Mouse (Mus musculus) forebrain, postnatal 0 days (tissue): Measurements from ENCODE around the gene Tcl1b3. TPM values are rescaled to one million over a fixed set of nuclear protein-coding genes. Genes with fewer than 3 reads are reported as not detected.

ENCODE experiments used
- ATAC-seq: fragments of 200-750 bp; cut with Nextera tagmentation; 2 replicates; pipeline ENCODE4 v1.8.0; 2017; ENCODE audit warnings: mild to moderate bottlenecking, moderate library complexity
- DNase-seq: peaks from one replicate; pipeline ENCODE4 v3.0.0-alpha.2; 2015
- H3K27ac ChIP-seq: fragments of 300-500 bp; sonication (generic); 2 replicates; pipeline ENCODE4 v1.5.1; 2014; ENCODE audit warnings: low read depth, mild to moderate bottlenecking, antibody characterized with exemption, low read length, moderate library complexity, mixed read lengths
- H3K27me3 ChIP-seq: fragments of 300-500 bp; sonication (generic); 2 replicates; pipeline ENCODE4 v1.6.1; 2014; ENCODE audit warnings: mild to moderate bottlenecking, low read length, mixed read lengths; ENCODE audit not compliant: insufficient read depth
- H3K36me3 ChIP-seq: fragments of 300-500 bp; sonication (generic); 2 replicates; pipeline ENCODE4 v1.6.1; 2014; ENCODE audit warnings: mild to moderate bottlenecking, moderate library complexity; ENCODE audit not compliant: insufficient read depth
- H3K4me1 ChIP-seq: fragments of 300-500 bp; sonication (generic); 2 replicates; pipeline ENCODE4 v1.6.1; 2014; ENCODE audit warnings: antibody characterized with exemption; ENCODE audit not compliant: insufficient read depth
- H3K4me2 ChIP-seq: fragments of 300-500 bp; sonication (generic); 2 replicates; pipeline ENCODE4 v1.6.1; 2014; ENCODE audit warnings: low read depth, mild to moderate bottlenecking, moderate library complexity
- H3K4me3 ChIP-seq: fragments of 300-500 bp; sonication (generic); 2 replicates; pipeline ENCODE4 v1.5.1; 2014; ENCODE audit warnings: low read depth, low read length, mixed read lengths
- H3K9ac ChIP-seq: fragments of 300-500 bp; sonication (generic); 2 replicates; pipeline ENCODE4 v1.6.1; 2014; ENCODE audit warnings: mild to moderate bottlenecking
- H3K9me3 ChIP-seq: fragments of 300-500 bp; sonication (generic); 2 replicates; pipeline ENCODE4 v1.6.1; 2016; ENCODE audit warnings: low read length
- CTCF ChIP-seq: sonication (generic); IDR thresholded peaks from 2 replicates; pipeline ENCODE4 v1.5.1; 2016; ENCODE audit warnings: antibody characterized with exemption, control low read depth, low read depth
- WGBS: fragments of 180-500 bp; shearing (Covaris S2); extraction: QIAGEN DNeasy Blood & Tissue Kit; methylation state at CpG from one replicate; pipeline ENCODE4 v1.1.7; 2014; 5-methylcytosine and 5-hydroxymethylcytosine counted together
- polyA plus RNA-seq: library from polyadenylated mRNA; unstranded; fragments of >200 nt; fragmentation: Nextera tagmentation; extraction: Ambion mirVana; gene quantifications from 2 replicates; pipeline ENCODE4 v1.2.1, GENCODE M21; 2015
- total RNA-seq: library from RNA; depleted of rRNA; stranded (reverse); fragments of >200 nt; gene quantifications from 2 replicates; pipeline ENCODE4 v1.2.3, GENCODE M21; 2014; rRNA removed

The Tcl1b3 gene
- total and polyA plus RNA-seq, 2 experiments from 2014 or later, result not detected

DNA sequence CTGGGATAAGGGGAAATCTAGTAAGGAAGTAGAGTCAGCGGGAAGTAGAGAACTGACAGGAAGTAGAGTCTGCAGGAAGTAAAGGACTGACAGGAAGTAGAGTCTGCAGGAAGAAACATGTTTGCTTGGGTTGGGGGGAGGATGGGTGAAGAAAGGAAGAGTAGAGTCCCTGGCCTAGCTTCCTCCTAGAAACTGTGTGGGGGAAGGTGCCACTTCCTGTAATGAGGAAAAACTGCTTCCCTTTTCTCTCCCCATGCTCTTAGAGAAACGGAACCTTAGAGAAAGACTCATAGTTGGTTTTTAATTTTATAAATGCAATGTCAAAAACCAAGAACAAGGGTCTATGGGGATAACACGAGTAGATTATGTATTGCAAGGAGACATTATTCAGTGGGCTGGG lies 44.2 kb downstream of the Tcl1b3 start:
- Histone ChIP-seq H3K36me3 (no peaks in the 10 kb centered on the region), H3K9me3 (no peaks in the 10 kb centered on the region), H3K4me3 (no peak overlapping the region), H3K4me2 (no peak overlapping the region), H3K9ac (no peak overlapping the region), H3K27ac (no peak overlapping the region), H3K4me1 (no peaks in the 10 kb centered on the region), H3K27me3 (no peaks in the 10 kb centered on the region)
- WGBS, result 84% methylated on average over 3 of the region's 3 CpGs
- DNase-seq, result no peak
- no peak for TF ChIP-seq CTCF
- no peak for ATAC-seq

DNA sequence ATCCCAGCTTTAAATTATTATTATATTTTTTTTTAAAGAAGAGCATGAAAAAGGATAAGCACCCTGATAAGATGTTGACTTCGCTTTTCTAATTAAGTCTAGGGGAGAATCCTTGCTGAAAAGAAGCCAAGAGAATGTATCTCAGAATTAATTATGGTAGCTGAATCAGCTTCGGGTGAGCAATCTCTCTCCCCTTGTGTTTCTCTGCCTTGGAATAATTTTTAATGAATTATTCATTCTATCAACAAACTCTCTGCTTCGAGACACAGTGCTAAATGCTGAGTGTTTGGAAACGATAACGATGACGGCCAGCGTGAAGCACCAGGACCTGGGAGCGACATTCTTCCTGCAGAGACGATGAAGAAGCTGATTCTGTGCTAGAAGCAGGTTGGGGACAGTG lies 48.2 kb downstream of the Tcl1b3 start:
- Histone ChIP-seq H3K9ac (no peak overlapping the region), H3K27me3 (no peaks in the 10 kb centered on the region), H3K36me3 (no peaks in the 10 kb centered on the region), H3K4me1 (no peaks in the 10 kb centered on the region), H3K9me3 (no peaks in the 10 kb centered on the region), H3K27ac (no peak overlapping the region), H3K4me3 (no peak overlapping the region), H3K4me2 (no peak overlapping the region)
- WGBS, result 34% methylated on average over 9 of the region's 9 CpGs
- no peak for TF ChIP-seq CTCF
- peak; percentile 24 for DNase-seq
- ATAC-seq, result peak; percentile 61; the same call in 1 of the 2 replicates

Other genes with a start within 250 kb of the Tcl1b3 start
- 0.92 and 1.8 TPM in 2 replicates for gene Syne3, start 181.2 kb upstream of the Tcl1b3 start, total RNA-seq
- 0.28 and 0.54 TPM in 2 replicates for gene Syne3, start 181.2 kb upstream of the Tcl1b3 start, polyA plus RNA-seq
- 47.4 and 84.5 TPM in 2 replicates for gene Glrx5, start 158.4 kb upstream of the Tcl1b3 start, total RNA-seq
- 177 and 205 TPM in 2 replicates for gene Glrx5, start 158.4 kb upstream of the Tcl1b3 start, polyA plus RNA-seq
- gene Tcl1b2, start 45.0 kb upstream of the Tcl1b3 start, total RNA-seq, result not detected in 2 replicates
- not detected in 2 replicates for gene Tcl1b2, start 45.0 kb upstream of the Tcl1b3 start, polyA plus RNA-seq
- gene Tcl1b1, start 31.4 kb upstream of the Tcl1b3 start, total RNA-seq, result not detected in 2 replicates
- not detected in 2 replicates for gene Tcl1b1, start 31.4 kb upstream of the Tcl1b3 start, polyA plus RNA-seq
- not detected in 2 replicates for gene Tcl1b5, start 14.7 kb upstream of the Tcl1b3 start, total RNA-seq
- gene Tcl1b5, start 14.7 kb upstream of the Tcl1b3 start, polyA plus RNA-seq, result not detected in 2 replicates
- gene Tcl1b4, start 10.9 kb downstream of the Tcl1b3 start, total RNA-seq, result not detected in 2 replicates
- not detected in 2 replicates for gene Tcl1b4, start 10.9 kb downstream of the Tcl1b3 start, polyA plus RNA-seq
- not detected in 2 replicates for gene Tcl1, start 31.8 kb downstream of the Tcl1b3 start, total RNA-seq
- gene Tcl1, start 31.8 kb downstream of the Tcl1b3 start, polyA plus RNA-seq, result not detected in 2 replicates
- gene Tunar, start 142.8 kb downstream of the Tcl1b3 start, total RNA-seq, result 16.6 and 16.9 TPM in 2 replicates
- gene Tunar, start 142.8 kb downstream of the Tcl1b3 start, polyA plus RNA-seq, result 6.7 and 12.0 TPM in 2 replicates